Mouse (Mus musculus): Measurements from ENCODE around the gene Zdhhc16.

The Zdhhc16 gene

GRCm38 (mm10) chr19:41933179-41934086, at the start of gene Zdhhc16, which contains the start of gene Exosc1:
Zdhhc16 (plus strand) TSS chr19:41933480.
Exosc1 (minus strand) TSS chr19:41933423.
- CTCF ChIA-PET: interaction anchor here in 3 of 4 experiments (0.7 to 1.8 kb wide), 7 partner anchors 91 to 219 kb away, joined by 3 to 6 read pairs (median 4); partner anchors contain the start of gene Ankrd2 (in 1 of the 3)
- POLR2A ChIA-PET: interaction anchor here (0.6 to 5.0 kb wide), 54 partner anchors 8 to 237 kb away, joined by 3 to 56 read pairs (median 4); partner anchors contain the start of genes Pgam1 (in 3 of the 4), Avpi1 (in 2 of the 4), Ankrd2 (in 1 of the 4) and Frat2 (in 1 of the 4)

- CTCF ChIA-PET: interaction anchor here in 2 of 4 experiments (0.5 to 0.6 kb wide), 2 partner anchors 37 to 245 kb away, joined by 3 to 4 read pairs; no protein-coding TSS in a partner anchor
- POLR2A ChIA-PET: interaction anchor here in 2 of 4 experiments (1.2 to 1.7 kb wide), 3 partner anchors 29 to 82 kb away, joined by 3 to 5 read pairs (median 4); partner anchors contain the start of genes Arhgap19 (in 1 of the 2) and Pgam1 (in 1 of the 2)
Observed at GRCm38 (mm10) chr19:41883882-41884281, 49.4 kb upstream of the Zdhhc16 start.

- POLR2A ChIA-PET: interaction anchor here in 1 of 4 experiments (1.5 kb wide), 1 partner anchor 45 kb away, joined by 3 read pairs; the partner anchor contains the start of genes Exosc1 and Zdhhc16
- CTCF ChIA-PET: no interaction called here
Observed at GRCm38 (mm10) chr19:41888191-41888590, 45.1 kb upstream of the Zdhhc16 start.

- ChIA-PET POLR2A (interaction anchor here in 2 of 4 experiments (0.6 to 1.5 kb wide), 3 partner anchors 9 to 17 kb away, joined by 3 to 5 read pairs (median 4); partner anchors contain the start of gene Pgam1 (in 1 of the 2)), CTCF (interaction anchor here in 1 of 4 experiments (1.6 kb wide), 1 partner anchor 11 kb away, joined by 4 read pairs; no protein-coding TSS in a partner anchor)
Observed at GRCm38 (mm10) chr19:41894959-41895358, 38.3 kb upstream of the Zdhhc16 start.

- ChIA-PET CTCF (no interaction called here), POLR2A (interaction anchor here in 3 of 4 experiments (0.5 to 1.5 kb wide), 4 partner anchors 8 to 16 kb away, joined by 3 to 5 read pairs (median 4); partner anchors contain the start of gene Pgam1 (in 1 of the 3))
Observed at GRCm38 (mm10) chr19:41895460-41896318, 37.6 kb upstream of the Zdhhc16 start, which contains the start of gene Rrp12. Rrp12 (minus strand) TSS chr19:41896173.

- POLR2A ChIA-PET: no interaction called here
- CTCF ChIA-PET: no interaction called here
Observed at GRCm38 (mm10) chr19:41896319-41896711, 37.0 kb upstream of the Zdhhc16 start.

GRCm38 (mm10) chr19:41898860-41899259, 34.4 kb upstream of the Zdhhc16 start:
- ChIA-PET POLR2A (interaction anchor here in 2 of 4 experiments (1.1 to 2.0 kb wide), 4 partner anchors 12 to 34 kb away, joined by 3 to 5 read pairs (median 4); partner anchors contain the start of genes Exosc1 (in 1 of the 2) and Zdhhc16 (in 1 of the 2)), CTCF (interaction anchor here in 1 of 4 experiments (0.8 kb wide), 1 partner anchor 132 kb away, joined by 3 read pairs; no protein-coding TSS in a partner anchor)

- CTCF ChIA-PET: interaction anchor here in 2 of 4 experiments (0.7 to 1.1 kb wide), 3 partner anchors 125 to 583 kb away, joined by 3 to 4 read pairs (median 3); no protein-coding TSS in a partner anchor
- POLR2A ChIA-PET: interaction anchor here in 3 of 4 experiments (0.5 to 2.6 kb wide), 11 partner anchors 9 to 252 kb away, joined by 3 to 8 read pairs (median 5); partner anchors contain the start of genes Exosc1 (in 1 of the 3), Pgam1 (in 1 of the 3), Ubtd1 (in 1 of the 3) and Zdhhc16 (in 1 of the 3)
Observed at GRCm38 (mm10) chr19:41900495-41901090, 32.7 kb upstream of the Zdhhc16 start.

GRCm38 (mm10) chr19:41901696-41902095, 31.6 kb upstream of the Zdhhc16 start:
- ChIA-PET CTCF (interaction anchor here in 2 of 4 experiments (0.6 to 0.7 kb wide), 6 partner anchors 31 to 1705 kb away, joined by 3 to 4 read pairs (median 4); no protein-coding TSS in a partner anchor), POLR2A (interaction anchor here in 2 of 4 experiments (0.5 to 2.6 kb wide), 8 partner anchors 9 to 188 kb away, joined by 3 to 10 read pairs (median 3); partner anchors contain the start of genes Pgam1 (in 1 of the 2), Pi4k2a (in 1 of the 2) and Ubtd1 (in 1 of the 2))

GRCm38 (mm10) chr19:41902848-41903593, 30.3 kb upstream of the Zdhhc16 start:
- ChIA-PET CTCF (interaction anchor here (0.6 to 1.1 kb wide), 5 partner anchors 11 to 249 kb away, joined by 3 to 4 read pairs (median 3); no protein-coding TSS in a partner anchor), POLR2A (interaction anchor here (0.7 to 2.5 kb wide), 6 partner anchors 8 to 29 kb away, joined by 3 to 8 read pairs (median 4); partner anchors contain the start of gene Pgam1 (in 1 of the 4))

GRCm38 (mm10) chr19:41905246-41905645, 28.0 kb upstream of the Zdhhc16 start:
- CTCF ChIA-PET: interaction anchor here (0.6 to 1.5 kb wide), 8 partner anchors 9 to 265 kb away, joined by 3 to 5 read pairs (median 4); no protein-coding TSS in a partner anchor
- POLR2A ChIA-PET: interaction anchor here in 1 of 4 experiments (0.6 to 2.0 kb wide), 4 partner anchors 11 to 46 kb away, joined by 3 to 5 read pairs (median 4); no protein-coding TSS in a partner anchor

GRCm38 (mm10) chr19:41906311-41907078, 26.8 kb upstream of the Zdhhc16 start:
- ChIA-PET POLR2A (interaction anchor here in 2 of 4 experiments (0.7 to 2.0 kb wide), 3 partner anchors 9 to 84 kb away, joined by 4 to 5 read pairs (median 4); no protein-coding TSS in a partner anchor), CTCF (interaction anchor here in 3 of 4 experiments (0.8 to 1.5 kb wide), 7 partner anchors 8 to 129 kb away, joined by 3 to 4 read pairs (median 4); partner anchors contain the start of gene Ankrd2 (in 1 of the 3))

- CTCF ChIA-PET: interaction anchor here in 1 of 4 experiments (1.2 kb wide), 1 partner anchor 128 kb away, joined by 3 read pairs; the partner anchor contains the start of gene Ankrd2
- POLR2A ChIA-PET: interaction anchor here in 2 of 4 experiments (0.6 to 1.0 kb wide), 4 partner anchors 15 to 119 kb away, joined by 3 to 4 read pairs (median 4); no protein-coding TSS in a partner anchor
Observed at GRCm38 (mm10) chr19:41907079-41907760, 26.1 kb upstream of the Zdhhc16 start.

GRCm38 (mm10) chr19:41908736-41909135, 24.5 kb upstream of the Zdhhc16 start:
- ChIA-PET POLR2A (interaction anchor here in 3 of 4 experiments (0.7 to 1.8 kb wide), 6 partner anchors 8 to 220 kb away, joined by 3 to 6 read pairs (median 4); partner anchors contain the start of genes Avpi1 (in 1 of the 3) and Frat1 (in 1 of the 3)), CTCF (interaction anchor here in 3 of 4 experiments (0.6 to 1.2 kb wide), 4 partner anchors 43 to 604 kb away, joined by 3 to 5 read pairs (median 4); no protein-coding TSS in a partner anchor)
